Mouse (Mus musculus) frontal cortex, adult 2 months (tissue): Measurements from ENCODE around the gene Tbl1xr1. TPM values are rescaled to one million over a fixed set of nuclear protein-coding genes. Genes with fewer than 3 reads are reported as not detected.

Experiments
- DNase-seq, 2 experiments: peaks; one replicate each; pipeline ENCODE4 v3.0.0; 2022; ENCODE audit warnings: low spot score in 1 of 2; ENCODE audit errors: extremely low spot score in 1 of 2
- polyA plus RNA-seq: library from polyadenylated mRNA; depleted of rRNA; stranded (reverse); fragments of >200 nt; gene quantifications from 2 replicates; pipeline ENCODE4 v1.2.3, GENCODE M21; 2012

Gene Tbl1xr1
- polyA plus RNA-seq, 1 experiment = 46.5 TPM

DNA sequence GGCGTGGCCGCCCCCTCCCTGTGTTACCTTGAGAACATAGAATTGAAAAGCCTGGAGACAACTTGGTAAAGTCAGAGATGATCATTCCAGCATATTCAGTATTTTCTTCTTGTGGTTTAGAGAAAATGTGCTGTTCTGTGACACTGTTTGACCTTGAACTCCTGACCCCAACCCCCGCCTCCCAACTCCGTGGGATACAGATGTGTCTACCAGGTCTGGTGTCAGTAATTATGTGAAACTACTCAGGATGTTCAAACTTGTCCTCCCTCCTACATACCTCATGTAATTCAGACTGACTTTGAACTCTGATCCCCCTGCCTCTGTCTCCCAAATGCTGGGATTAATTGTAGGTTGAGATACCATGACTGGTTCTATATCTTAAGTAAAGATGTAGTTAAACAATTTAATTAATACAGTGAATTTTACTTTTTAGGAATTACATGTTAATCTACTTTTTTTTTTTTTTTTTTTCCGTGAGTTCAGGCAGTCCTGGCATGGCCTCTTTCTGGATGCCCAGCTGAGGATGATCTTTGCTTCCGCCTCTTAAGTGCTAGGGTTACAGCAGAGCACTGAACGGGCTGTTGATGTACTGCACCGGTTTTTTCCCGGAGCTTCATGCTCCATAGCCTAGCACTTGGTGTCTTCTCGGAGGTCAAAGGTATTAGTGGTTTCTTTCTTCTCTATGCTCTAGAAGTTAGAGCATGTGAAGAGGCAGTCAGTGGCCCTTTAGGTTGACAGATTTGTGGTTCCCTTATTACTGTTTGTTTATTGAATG, 8.0 kb downstream of the Tbl1xr1 start:
- no peak for DNase-seq

DNA sequence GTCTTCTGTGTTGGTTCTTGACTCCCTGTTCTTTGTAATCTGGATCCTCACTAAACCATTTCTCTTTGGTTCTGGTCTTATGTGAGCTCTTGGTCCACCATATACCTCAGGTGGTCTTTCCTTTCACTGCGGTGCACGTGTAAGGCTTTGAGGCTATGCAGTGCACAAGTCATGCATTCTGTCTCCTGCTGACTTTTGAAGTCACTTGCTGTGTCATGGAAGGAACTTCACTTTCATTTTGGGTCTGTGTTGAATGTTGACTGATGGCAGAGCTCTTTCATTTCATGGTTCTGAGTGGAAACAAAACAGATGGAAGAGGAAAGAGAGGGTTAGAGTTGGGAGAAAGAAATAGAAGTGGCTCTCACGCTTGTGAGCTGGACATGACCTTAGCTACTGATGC, 13.4 kb downstream of the Tbl1xr1 start:
- DNase-seq = no peak

DNA sequence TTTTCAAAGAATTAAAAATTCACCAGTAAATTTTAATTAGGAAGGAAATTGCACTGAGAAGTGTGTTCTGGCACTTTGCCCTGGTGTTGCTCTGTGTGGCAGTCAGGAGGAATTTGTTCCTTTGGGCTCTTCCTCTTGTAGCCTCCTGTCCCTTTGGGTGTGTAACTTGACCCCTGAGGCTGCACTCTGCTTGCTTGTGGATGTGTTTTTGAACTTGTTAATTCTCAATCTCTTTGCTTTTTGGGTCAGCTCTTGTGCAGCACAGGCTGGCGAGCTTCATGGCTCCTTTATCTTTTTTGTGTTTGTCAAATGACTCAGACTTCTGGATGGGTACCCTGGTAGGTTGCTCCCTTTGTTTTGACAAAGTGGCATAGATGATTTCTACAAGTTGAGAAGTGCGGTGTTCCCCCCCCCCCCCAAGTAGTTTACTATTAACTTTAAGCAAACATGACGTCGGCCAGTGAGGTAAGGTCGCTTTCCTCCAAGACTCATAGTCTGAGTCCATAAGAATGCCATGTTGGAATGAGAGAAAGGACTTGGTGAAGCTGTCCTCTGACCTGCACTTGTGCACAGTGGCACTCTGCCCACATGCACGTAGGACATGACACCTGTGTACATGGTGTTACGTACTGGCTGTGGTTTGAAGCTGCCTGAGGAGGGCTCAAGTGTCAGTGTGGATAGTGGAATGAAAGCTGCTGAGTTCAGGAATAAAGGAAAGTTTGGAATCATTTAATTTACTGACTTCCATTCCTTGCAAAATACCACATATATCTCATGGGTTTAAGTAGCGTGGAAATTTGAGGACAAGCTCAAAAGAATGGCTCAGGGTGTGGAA, 14.2 kb downstream of the Tbl1xr1 start:
- no peak for DNase-seq

DNA sequence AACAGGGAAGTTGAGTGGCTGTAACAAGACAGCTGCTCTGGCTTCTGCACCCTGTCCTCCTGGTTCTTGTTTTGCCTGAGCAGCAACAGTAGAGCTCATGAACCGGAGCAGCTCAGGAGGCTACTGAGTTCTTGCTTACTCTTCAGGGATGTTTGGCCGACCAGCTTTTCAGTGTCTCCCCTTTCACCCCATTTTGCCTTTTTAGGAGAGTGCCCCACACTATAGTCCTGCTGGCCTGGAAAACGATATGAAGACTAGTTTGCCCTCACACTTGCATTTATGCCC, 14.8 kb downstream of the Tbl1xr1 start:
- DNase-seq = no peak

DNA sequence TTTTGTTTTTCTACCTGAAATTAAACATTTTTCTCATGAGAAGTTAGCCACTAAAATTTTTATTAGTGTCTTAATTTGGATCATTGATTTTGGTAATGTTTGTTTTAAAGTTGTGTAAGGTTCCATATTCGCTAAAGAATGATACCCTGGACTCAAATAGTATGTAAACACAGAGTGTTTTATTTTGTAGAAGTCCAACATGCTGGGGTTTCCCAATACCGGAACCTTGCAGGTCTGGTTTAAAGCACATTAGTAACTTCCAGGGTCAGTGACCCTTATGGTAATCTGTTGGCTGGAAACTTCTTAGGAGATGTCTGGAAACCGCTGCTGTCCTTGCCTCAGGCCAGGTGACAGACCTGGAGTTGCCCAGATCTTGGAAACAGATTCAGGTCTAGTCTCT, 15.2 kb downstream of the Tbl1xr1 start:
- no peak for DNase-seq

DNA sequence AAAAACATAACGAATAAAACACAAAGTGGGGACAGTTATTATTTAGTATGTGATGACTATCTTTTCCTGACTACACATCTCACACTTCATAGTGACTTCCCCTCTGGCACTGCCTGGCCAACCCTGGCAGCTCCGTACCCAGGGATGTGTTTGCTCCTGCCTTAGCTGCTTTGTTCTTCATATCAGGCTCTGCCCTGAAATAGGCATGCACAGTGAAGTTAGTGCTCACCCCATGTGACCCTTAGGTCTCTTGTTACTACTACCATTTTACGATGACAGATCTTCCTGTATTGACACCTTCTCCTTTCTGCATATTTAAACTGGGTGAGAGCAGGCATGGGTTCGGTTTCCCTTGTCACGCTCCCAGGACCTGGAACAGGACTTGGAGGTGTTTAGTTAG, 16.3 kb downstream of the Tbl1xr1 start:
- no peak for DNase-seq

DNA sequence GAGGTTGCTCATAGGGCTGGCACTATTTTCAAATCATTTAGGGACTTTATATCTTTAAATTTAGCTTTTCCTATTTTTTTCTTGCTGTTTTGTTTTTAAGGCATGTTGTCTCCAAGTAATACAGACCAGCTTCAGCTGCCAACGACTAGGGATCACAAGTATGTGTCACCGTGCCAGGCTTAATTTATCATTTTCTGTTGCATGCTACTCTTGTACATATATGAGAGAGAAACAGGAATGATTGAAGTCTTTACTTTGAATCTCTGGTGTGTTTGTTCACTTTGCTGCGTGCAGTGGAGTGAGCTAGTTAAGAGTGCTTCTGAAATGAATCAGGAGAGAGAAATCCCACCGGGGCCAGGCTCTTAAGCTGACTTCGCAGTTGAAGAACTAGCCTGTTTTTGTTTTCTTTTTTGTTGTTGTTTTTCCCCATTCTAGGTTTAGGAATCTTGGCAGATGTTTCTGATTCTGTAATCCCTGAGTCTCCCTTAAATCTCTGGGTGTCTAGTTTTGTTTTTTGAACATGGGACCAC, 27.6 kb downstream of the Tbl1xr1 start:
- no peak for DNase-seq

DNA sequence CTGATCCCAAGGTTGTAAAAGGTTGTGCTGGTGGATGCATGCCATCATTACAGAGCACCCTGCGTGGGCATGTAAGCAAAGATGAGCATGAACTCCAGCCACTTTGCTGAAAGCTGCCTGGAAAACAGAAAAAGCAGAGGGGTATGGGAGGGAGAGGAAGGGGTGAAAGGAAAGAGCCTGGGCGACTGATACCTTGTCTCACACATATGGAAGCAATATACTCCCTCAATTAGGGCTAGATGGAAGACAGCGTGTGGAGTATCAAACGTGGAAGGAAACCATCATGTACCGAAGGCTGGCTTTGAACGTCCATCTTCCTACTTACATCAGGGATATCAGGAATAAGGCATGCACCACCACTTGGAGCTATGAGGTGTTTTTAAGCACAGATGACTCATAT, 29.0 kb downstream of the Tbl1xr1 start:
- DNase-seq = no peak

DNA sequence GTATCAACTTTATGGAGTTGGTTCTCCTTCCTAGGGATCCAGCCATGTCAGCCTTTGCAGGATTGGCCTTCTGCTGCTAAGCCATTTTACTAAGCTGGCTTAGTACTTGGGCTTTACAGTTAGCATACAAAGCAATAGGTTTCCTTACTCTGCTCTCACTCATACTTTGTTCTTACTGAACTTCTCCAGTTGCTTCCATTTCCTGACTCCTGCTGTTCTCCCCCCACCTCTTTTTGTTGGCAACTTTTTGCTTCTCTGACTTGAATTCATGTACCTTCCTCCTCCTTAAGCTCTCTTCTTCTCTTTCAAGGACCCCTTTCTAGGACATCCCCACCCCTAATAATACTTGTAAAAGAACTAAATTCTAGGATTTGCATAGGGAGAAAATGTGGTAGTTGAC, 31.6 kb downstream of the Tbl1xr1 start:
- DNase-seq = no peak

DNA sequence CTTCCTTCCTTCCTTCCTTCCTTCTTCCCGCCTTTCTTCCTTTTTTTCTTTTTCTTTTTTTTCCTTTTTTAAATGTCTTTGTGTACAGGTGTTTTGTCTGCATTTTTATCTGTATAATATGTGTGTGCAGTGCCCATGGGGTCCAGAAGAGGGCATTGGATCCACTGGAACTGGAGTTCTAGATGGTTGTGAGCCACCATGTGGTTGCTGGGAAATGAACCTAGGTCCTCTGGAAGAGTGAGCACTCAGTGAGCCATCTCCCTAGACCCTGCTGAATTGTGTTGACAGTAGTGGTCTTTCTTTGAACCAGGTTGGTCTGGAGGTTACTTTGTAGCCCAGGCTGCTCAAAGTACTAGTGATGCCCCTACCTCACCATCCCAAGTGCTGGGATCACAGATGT, 33.2 kb downstream of the Tbl1xr1 start:
- DNase-seq = no peak

DNA sequence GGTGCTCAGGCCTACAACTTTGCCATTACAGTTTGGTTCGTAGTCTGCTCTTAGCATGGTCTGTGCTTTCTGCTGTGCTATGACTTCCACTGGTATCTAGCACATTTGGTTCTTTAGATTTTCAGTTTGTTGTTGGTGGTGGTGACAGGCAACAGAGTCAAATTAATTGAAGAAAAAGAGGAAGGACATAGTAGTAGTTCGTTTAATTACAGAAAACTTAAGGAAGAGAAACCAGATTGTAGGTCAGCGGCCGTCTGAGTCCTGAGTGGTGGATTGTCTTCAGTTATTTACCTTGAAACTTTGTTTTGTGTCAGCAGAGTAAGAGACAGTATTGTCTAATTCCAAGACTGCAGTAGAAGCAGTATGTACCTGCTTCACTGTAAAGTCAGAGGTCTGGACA, 37.3 kb downstream of the Tbl1xr1 start:
- no peak for DNase-seq

DNA sequence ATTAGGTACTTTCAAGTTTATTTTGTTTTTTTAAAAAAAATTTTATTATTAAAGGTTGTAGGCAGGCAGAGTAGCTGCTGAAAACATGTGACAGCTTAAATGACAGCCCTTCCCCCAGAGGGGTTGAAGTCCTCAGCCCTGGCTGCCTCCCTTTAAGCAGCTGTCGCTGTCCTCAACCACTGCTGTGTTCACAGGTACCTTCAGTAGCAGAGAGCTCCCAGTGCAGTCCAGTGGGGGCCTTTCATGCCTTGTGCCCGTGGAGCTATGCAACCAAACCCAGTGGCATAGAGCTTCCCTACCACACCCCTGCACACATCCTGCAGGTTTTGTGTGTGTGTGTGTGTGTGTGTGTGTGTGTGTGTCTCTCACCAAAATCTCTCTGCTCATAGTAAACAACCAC, 38.8 kb downstream of the Tbl1xr1 start:
- no peak for DNase-seq

DNA sequence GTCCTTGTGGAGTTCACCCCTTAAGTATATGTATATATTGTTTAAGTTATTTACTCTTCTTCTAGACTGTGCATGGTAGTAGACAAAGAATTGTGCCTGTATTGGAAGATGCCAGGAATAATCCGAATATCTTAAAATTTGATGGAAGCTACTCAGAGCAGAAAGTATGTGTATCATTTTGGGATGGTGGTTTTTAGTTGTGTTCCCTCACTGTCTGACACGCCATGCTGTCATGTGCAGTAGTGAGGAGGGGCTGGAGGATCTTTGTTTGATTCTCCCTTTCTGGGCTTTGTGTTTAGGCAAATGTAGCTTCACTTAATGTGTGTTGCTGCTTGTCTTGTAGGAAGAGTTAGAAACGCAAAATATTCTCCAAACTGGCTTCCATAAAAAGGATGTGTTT, 39.2 kb downstream of the Tbl1xr1 start:
- DNase-seq = no peak

DNA sequence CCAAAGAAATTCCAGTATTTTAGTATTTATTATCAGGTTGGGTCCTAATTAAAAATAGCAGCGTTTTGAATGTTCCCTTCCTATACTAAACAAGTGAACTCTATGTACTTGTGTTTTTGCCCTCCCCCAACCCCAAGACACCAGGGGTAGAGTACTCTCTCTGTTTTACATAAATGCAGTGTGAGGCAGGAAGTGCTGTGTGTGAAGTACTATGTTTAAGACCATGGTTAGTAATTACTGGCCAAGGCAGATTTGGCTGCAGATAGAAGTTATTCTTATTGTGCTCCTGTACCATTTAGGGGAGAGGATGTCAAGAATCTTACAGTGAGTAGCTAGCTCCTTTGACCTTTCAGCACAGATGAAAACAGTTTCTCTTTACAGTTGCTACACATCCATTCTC, 39.7 kb downstream of the Tbl1xr1 start:
- DNase-seq = no peak

DNA sequence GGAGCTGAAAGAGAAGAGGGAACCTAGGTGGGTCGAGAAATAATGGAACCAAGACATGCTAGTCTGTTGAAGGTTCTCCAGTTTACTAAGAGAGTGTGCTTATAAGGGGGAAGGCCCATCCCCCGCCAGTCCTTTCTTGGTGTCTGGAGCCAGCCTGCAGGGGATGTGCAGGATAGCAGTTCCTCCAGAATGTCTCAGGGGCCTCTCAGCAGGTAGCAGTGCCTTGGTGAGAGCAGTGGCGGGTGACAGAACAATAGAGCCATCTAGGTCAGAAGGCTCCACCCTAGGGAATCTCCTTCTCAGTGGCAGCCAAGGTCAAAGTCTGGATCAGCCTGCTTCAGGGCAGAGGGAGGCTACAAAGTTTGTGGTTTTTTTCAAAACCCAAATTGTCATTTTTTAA, 45.3 kb downstream of the Tbl1xr1 start:
- no peak for DNase-seq

DNA sequence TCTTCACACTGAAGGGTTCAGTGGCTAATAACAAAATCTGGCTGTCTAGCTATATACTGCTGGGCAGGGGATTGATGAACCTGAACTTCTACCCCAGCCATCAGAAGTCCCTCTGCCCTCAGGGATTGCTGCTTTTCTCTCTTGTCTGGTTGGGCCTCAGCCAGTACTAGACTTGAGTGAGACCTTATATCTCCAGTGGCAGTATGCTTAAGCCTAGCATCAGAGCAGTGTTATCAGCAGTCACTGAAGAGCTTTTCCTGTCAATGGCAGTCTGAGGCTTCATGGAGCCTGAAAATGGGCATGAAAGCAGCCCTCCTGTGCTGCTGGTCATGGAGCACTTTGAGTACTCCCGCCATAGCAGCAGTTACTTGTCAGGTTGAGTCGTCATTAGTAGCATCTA, 46.7 kb downstream of the Tbl1xr1 start:
- DNase-seq = no peak

DNA sequence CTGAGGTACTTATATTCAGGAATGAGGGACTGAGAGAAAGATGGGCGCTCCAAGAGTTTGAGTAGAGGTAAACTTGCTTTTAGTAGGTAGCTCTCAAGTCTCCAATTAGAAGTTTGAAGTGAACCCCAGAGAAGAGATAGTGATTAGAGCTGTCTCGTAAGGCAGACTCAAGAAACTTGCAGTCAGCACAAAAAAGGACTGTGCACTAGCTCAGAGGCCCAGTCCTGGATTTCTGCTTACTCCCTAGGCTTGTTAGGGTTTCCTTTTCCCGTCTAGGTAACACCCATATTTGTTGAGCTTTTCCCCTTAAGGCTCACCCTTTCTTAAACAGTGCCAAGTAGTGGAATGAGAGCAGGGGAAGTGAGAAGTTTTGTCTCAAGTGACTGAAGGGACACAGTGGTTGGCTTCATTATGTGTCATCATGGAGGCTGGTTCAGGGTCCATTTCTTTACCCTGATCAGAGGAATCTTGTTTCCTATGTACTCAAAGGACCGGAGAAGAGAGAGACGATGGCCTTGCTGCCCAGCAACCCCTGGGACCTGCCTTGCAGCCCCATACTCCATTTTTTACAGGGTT, 49.9 kb downstream of the Tbl1xr1 start:
- no peak for DNase-seq

DNA sequence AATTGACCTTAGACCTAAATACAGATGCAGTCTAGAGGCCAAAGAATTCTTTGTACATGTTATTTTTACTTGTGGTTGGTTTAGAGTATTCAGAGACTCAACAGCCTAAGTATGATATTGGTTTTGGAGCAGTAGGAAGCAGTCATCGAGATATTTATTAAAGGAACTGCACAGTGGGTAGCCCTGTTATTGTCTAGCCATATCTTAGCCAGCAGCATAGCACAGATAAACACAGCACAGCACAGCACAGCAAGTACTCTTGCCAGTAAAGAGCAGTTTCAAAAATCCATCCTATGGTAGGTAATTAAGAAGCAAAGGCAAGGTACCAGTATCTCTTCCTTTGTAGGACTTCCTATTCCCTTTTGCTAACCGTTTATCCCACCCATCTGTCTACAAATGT, 54.8 kb downstream of the Tbl1xr1 start:
- DNase-seq = no peak

DNA sequence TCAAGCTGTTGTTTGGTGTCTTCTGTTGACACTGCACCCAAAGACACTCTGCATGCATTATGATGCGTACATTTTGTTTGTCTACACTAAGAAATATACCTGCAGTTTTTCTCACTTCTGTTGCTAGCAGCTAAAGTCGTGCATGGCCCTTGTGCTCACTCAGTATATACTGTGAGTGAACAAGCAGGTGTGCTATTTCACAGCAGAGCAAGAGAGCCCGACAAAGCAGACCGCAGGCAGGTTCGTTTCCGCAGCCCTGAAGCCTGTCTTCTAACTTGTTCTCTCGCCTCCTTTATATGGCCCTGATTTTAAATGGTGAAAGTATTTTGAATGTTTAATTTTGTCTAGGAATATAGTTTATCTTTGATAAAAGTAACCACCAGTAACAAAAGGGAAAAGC, 57.2 kb downstream of the Tbl1xr1 start:
- DNase-seq = no peak

DNA sequence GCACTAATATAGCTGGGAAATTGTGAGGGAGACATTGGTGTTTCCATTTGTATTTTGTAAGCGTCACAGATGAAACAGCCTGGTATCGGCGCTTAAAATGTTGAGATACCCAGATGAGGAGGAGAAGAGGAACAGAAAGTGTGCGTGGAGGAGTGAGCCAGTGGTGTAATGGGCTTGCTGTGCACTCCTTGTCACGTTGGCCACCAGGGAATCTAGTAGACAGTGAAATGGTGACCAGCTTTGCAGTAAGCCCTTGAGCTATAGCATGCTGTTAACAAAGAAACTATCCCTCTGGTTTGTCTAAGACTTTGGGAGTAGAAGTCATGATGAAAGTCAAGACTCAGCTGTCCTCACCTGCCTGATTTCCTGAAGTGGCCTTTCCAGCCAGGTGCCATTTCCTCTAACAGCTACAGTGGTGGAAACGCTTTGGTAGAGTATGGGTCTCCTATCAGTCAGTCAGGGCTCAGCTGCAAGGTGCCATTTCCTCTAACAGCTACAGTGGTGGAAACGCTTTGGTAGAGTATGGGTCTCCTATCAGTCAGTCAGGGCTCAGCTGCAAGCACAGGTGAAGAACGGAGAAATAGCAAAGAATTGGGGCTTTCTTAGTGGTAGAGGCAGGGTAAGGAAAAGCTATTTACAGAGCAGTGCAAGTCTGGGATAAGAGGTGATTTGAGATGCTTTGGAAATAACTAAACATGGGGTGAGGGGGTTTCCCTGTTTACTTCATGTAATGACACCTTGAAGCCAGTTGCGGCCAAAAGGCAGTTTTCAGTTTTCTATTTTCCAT, 61.5 kb downstream of the Tbl1xr1 start:
- no peak for DNase-seq

DNA sequence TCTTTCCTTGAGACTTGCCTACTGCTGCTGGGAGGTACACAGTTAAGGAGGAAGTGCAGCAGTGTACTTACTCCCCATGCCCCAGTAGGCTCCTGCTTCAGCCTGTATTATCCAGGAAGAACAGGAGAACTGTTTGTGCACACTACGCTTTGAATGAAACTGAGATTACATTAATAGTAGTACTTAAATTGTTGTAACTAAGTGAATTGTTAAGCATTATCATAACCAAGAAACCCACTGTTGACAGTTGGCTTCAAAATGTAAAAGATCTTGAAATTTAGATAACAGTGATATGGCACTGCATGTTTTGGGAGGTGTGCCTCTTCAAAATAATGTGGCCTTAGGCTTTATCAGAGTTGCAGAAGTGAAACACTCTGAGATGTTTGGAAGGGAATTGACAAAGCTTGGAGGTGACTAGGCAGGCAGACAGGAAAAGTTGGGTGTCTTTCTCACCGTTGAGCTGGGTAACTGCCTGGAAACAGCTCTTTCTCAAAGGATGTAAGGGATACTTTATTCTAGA, 62.2 kb downstream of the Tbl1xr1 start:
- no peak for DNase-seq
